Mouse (Mus musculus) MEL (cell line): ENCODE measurements at regions not wholly inside any gene's neighbourhood (a gene's known extent, or its start where the extent isn't known, plus 50 kb on each side); places are given as distances from the start of the nearest gene placed in this dataset.

Source experiments
- DNase-seq: peaks from one replicate; pipeline ENCODE4 v3.0.0; 2011; ENCODE audit warnings: low read depth, low spot score
- H3K27ac ChIP-seq: 2 replicates; pipeline ENCODE4 v1.5.1; 2012; ENCODE audit warnings: low read depth, mild to moderate bottlenecking, control low read depth, low read length, moderate library complexity; ENCODE audit not compliant: control insufficient read depth
- H3K27me3 ChIP-seq, 2 experiments: fragments of 150-350 bp in 1 of 2; sonication (generic) in 1 of 2; 2 replicates each; pipeline ENCODE4 v1.6.1; 2012; ENCODE audit warnings: low read length in 2 of 2, mild to moderate bottlenecking in 2 of 2, improper control_type of control experiment in 1 of 2, moderate library complexity in 1 of 2; ENCODE audit not compliant: insufficient read depth in 2 of 2, control insufficient read depth in 1 of 2
- H3K36me3 ChIP-seq, 2 experiments: 2 replicates each; pipeline ENCODE4 v1.6.1; 2012 to 2014; ENCODE audit warnings: low read length in 2 of 2, improper control_type of control experiment in 1 of 2, inconsistent platforms in 1 of 2, mild to moderate bottlenecking in 1 of 2; ENCODE audit not compliant: insufficient read depth in 2 of 2, control insufficient read depth in 1 of 2
- H3K4me1 ChIP-seq, 2 experiments: fragments of 150-350 bp in 1 of 2; sonication (generic) in 1 of 2; 2 replicates each; pipeline ENCODE4 v1.6.1; 2012; ENCODE audit warnings: low read length in 2 of 2, improper control_type of control experiment in 1 of 2, mild to moderate bottlenecking in 1 of 2; ENCODE audit not compliant: insufficient read depth in 2 of 2, control insufficient read depth in 1 of 2
- H3K4me3 ChIP-seq, 2 experiments: fragments of 150-350 bp in 1 of 2; sonication (generic) in 1 of 2; 2 replicates each; pipeline ENCODE4 v1.5.1; 2012; ENCODE audit warnings: low read depth in 2 of 2, low read length in 2 of 2, mild to moderate bottlenecking in 2 of 2, moderate library complexity in 2 of 2, control low read depth in 1 of 2, improper control_type of control experiment in 1 of 2; ENCODE audit not compliant: control insufficient read depth in 1 of 2, insufficient read depth in 1 of 2
- H3K79me2 ChIP-seq: 2 replicates; pipeline ENCODE4 v1.6.1; 2012; ENCODE audit warnings: mild to moderate bottlenecking, low read length, moderate library complexity; ENCODE audit not compliant: control insufficient read depth, poor library complexity, insufficient read depth
- H3K9ac ChIP-seq: 2 replicates; pipeline ENCODE4 v1.6.1; 2012; ENCODE audit warnings: low read depth, mild to moderate bottlenecking, control low read depth, low read length, moderate library complexity; ENCODE audit not compliant: control insufficient read depth, poor library complexity, severe bottlenecking
- H3K9me3 ChIP-seq: fragments of 150-350 bp; sonication (generic); replicated peaks from 2 replicates; pipeline ENCODE4 v1.6.1; 2012; ENCODE audit warnings: mild to moderate bottlenecking, low read length, improper control_type of control experiment, moderate library complexity; ENCODE audit not compliant: insufficient read depth
- BHLHE40 ChIP-seq: IDR thresholded peaks from 2 replicates; pipeline ENCODE4 v1.6.1; 2012; ENCODE audit warnings: low read depth, mild to moderate bottlenecking, inconsistent platforms, low read length, improper control_type of control experiment, borderline replicate concordance
- CTCF ChIP-seq, 3 experiments: IDR thresholded peaks in 2 of 3; conservative IDR thresholded peaks in 1 of 3; 2 replicates each; pipeline ENCODE4 v1.5.1; 2011 to 2012; ENCODE audit warnings: low read length in 3 of 3, low read depth in 2 of 3, mild to moderate bottlenecking in 2 of 3, improper control_type of control experiment in 1 of 3, inconsistent platforms in 1 of 3, mixed read lengths in 1 of 3, moderate library complexity in 1 of 3; ENCODE audit not compliant: control insufficient read depth in 1 of 3, insufficient read depth in 1 of 3, poor library complexity in 1 of 3, severe bottlenecking in 1 of 3
- E2F4 ChIP-seq: IDR thresholded peaks from 2 replicates; pipeline ENCODE4 v1.6.1; 2011; ENCODE audit warnings: low read depth, low read length, improper control_type of control experiment, borderline replicate concordance
- ELF1 ChIP-seq: IDR thresholded peaks from 2 replicates; pipeline ENCODE4 v1.6.1; 2014; ENCODE audit warnings: low read depth, mild to moderate bottlenecking, inconsistent platforms, low read length, improper control_type of control experiment, moderate library complexity
- EP300 ChIP-seq, 2 experiments: IDR thresholded peaks; 2 replicates each; pipeline ENCODE4 v1.6.1; 2011; ENCODE audit warnings: improper control_type of control experiment in 2 of 2, low read length in 2 of 2, low read depth in 1 of 2, mild to moderate bottlenecking in 1 of 2
- JUND ChIP-seq: IDR thresholded peaks from 2 replicates; pipeline ENCODE4 v1.6.1; 2011; ENCODE audit warnings: low read depth, mild to moderate bottlenecking, improper control_type of control experiment, low read length
- KAT2A ChIP-seq: conservative IDR thresholded peaks from 2 replicates; pipeline ENCODE4 v1.6.1; 2012; ENCODE audit warnings: low read depth, low read length, improper control_type of control experiment, inconsistent platforms
- MAX ChIP-seq: IDR thresholded peaks from 2 replicates; pipeline ENCODE4 v1.6.1; 2011; ENCODE audit warnings: low read length, improper control_type of control experiment
- MAZ ChIP-seq: IDR thresholded peaks from 2 replicates; pipeline ENCODE4 v1.6.1; 2012; ENCODE audit warnings: low read depth, mild to moderate bottlenecking, inconsistent platforms, low read length, improper control_type of control experiment
- MEF2A ChIP-seq: IDR thresholded peaks from 2 replicates; pipeline ENCODE4 v1.6.1; 2014; ENCODE audit warnings: low read depth, mild to moderate bottlenecking, inconsistent platforms, low read length, improper control_type of control experiment; ENCODE audit not compliant: poor library complexity, insufficient replicate concordance, severe bottlenecking; ENCODE audit errors: extremely low read depth
- MXI1 ChIP-seq: IDR thresholded peaks from 2 replicates; pipeline ENCODE4 v1.6.1; 2011; ENCODE audit warnings: mild to moderate bottlenecking, low read depth, low read length, improper control_type of control experiment
- MYB ChIP-seq: IDR thresholded peaks from 2 replicates; pipeline ENCODE4 v1.6.1; 2011; ENCODE audit warnings: mild to moderate bottlenecking, low read depth, low read length, improper control_type of control experiment
- MYC ChIP-seq: IDR thresholded peaks from 2 replicates; pipeline ENCODE4 v1.6.1; 2011; ENCODE audit warnings: low read depth, mild to moderate bottlenecking, low read length, improper control_type of control experiment, moderate library complexity
- NRF1 ChIP-seq: IDR thresholded peaks from 2 replicates; pipeline ENCODE4 v1.6.1; 2014; ENCODE audit warnings: low read depth, mild to moderate bottlenecking, inconsistent platforms, low read length, improper control_type of control experiment, moderate library complexity; ENCODE audit not compliant: poor library complexity, insufficient read depth, severe bottlenecking
- POLR2A ChIP-seq, 2 experiments: IDR thresholded peaks; 2 replicates each; pipeline ENCODE4 v1.6.1; 2011 to 2012; ENCODE audit warnings: low read length in 2 of 2, mild to moderate bottlenecking in 2 of 2, control low read depth in 1 of 2, improper control_type of control experiment in 1 of 2, low read depth in 1 of 2, moderate library complexity in 1 of 2; ENCODE audit not compliant: control insufficient read depth in 1 of 2, insufficient read depth in 1 of 2, poor library complexity in 1 of 2
- POLR2AphosphoS2 ChIP-seq: IDR thresholded peaks from 2 replicates; pipeline ENCODE4 v1.6.1; 2011; ENCODE audit warnings: low read length, improper control_type of control experiment
- POLR2AphosphoS5 ChIP-seq: IDR thresholded peaks from 2 replicates; pipeline ENCODE4 v1.6.1; 2012; ENCODE audit warnings: low read depth, borderline replicate concordance, mild to moderate bottlenecking, inconsistent platforms, low read length, moderate library complexity, mixed read lengths
- RCOR1 ChIP-seq: IDR thresholded peaks from 2 replicates; pipeline ENCODE4 v1.6.1; 2012; ENCODE audit warnings: low read depth, mild to moderate bottlenecking, inconsistent platforms, low read length, improper control_type of control experiment
- SMC3 ChIP-seq: IDR thresholded peaks from 2 replicates; pipeline ENCODE4 v1.6.1; 2011; ENCODE audit warnings: low read depth, low read length, improper control_type of control experiment
- TBP ChIP-seq: IDR thresholded peaks from 2 replicates; pipeline ENCODE4 v1.8.0; 2011; ENCODE audit warnings: low read depth, low read length, improper control_type of control experiment
- TCF12 ChIP-seq: IDR thresholded peaks from 2 replicates; pipeline ENCODE4 v1.6.1; 2014; ENCODE audit warnings: low read depth, mild to moderate bottlenecking, inconsistent platforms, low read length, improper control_type of control experiment, moderate library complexity
- UBTF ChIP-seq: IDR thresholded peaks from 2 replicates; pipeline ENCODE4 v1.6.1; 2012; ENCODE audit warnings: low read depth, mild to moderate bottlenecking, inconsistent platforms, low read length, improper control_type of control experiment, moderate library complexity, borderline replicate concordance; ENCODE audit not compliant: insufficient read depth
- ZC3H11A ChIP-seq: IDR thresholded peaks from 2 replicates; pipeline ENCODE4 v1.6.1; 2012; ENCODE audit warnings: low read depth, mild to moderate bottlenecking, inconsistent platforms, low read length, improper control_type of control experiment
- ZMIZ1 ChIP-seq: IDR thresholded peaks from 2 replicates; pipeline ENCODE4 v1.6.1; 2012; ENCODE audit warnings: low read depth, mild to moderate bottlenecking, inconsistent platforms, low read length, improper control_type of control experiment, moderate library complexity
- ZNF384 ChIP-seq: IDR thresholded peaks from 2 replicates; pipeline ENCODE4 v1.6.1; 2012; ENCODE audit warnings: low read depth, mild to moderate bottlenecking, inconsistent platforms, low read length, improper control_type of control experiment

DNA sequence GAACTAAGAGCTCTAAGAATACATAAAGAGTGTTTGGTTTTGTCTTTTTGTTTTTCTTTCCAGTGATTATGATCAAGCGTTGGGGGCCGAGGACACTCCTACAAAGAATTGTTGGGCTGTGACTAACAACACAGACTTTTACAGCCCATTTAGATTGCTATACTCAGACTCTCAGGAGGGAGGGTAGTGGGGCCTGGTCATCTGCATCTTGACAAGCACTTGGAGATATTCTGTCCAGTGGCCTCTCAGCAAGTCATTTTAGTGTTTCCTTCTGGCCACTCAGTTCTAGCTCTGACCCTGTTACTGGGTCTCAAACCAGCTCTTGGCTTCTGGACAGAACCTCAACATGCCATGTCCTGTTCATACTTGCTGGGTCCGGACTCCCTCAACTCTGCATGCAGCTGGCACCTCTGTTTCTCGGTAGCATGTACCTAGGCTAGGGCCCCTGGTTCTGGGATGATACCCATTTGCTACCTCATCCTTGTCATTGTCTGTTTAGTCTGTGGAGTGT, 279.6 kb downstream of the Gm49356 start:
- Histone ChIP-seq H3K4me3 (no peak overlapping the region), H3K36me3 (no peaks in the 10 kb centered on the region), H3K4me1 (no peaks in the 10 kb centered on the region), H3K27ac (no peak overlapping the region), H3K79me2 (no peaks in the 10 kb centered on the region), H3K9me3 (no peaks in the 10 kb centered on the region), H3K9ac (no peak overlapping the region), H3K27me3 (peaks cover 0 to 6% of the 10 kb centered on the region in 2 experiments; a peak in 2 of 4 replicates)
- DNase-seq = no peak
- TF ChIP-seq TCF12 (no peak), ELF1 (no peak), BHLHE40 (no peak), POLR2A (IDR thresholded peaks at IDR 0.05; ENCODE audit: control insufficient read depth in 1 of 2, insufficient read depth in 1 of 2, low read depth in 1 of 2, low read length in 2 of 2, poor library complexity in 1 of 2) (no peak), KAT2A (no peak), ZC3H11A (no peak), JUND (no peak), POLR2AphosphoS5 (no peak), EP300 (IDR thresholded peaks at IDR 0.05; ENCODE audit: low read depth in 1 of 2, low read length in 2 of 2) (no peak), ZMIZ1 (no peak), E2F4 (no peak), MYB (no peak), MAX (no peak), ZNF384 (no peak), MXI1 (no peak), CTCF (IDR thresholded peaks at IDR 0.05 in 2 of 3, conservative IDR thresholded peaks at IDR 0.05 in 1 of 3; ENCODE audit: control insufficient read depth in 1 of 3, insufficient read depth in 1 of 3, low read depth in 2 of 3, low read length in 3 of 3, poor library complexity in 1 of 3, severe bottlenecking in 1 of 3) (no peak), MYC (no peak)

DNA sequence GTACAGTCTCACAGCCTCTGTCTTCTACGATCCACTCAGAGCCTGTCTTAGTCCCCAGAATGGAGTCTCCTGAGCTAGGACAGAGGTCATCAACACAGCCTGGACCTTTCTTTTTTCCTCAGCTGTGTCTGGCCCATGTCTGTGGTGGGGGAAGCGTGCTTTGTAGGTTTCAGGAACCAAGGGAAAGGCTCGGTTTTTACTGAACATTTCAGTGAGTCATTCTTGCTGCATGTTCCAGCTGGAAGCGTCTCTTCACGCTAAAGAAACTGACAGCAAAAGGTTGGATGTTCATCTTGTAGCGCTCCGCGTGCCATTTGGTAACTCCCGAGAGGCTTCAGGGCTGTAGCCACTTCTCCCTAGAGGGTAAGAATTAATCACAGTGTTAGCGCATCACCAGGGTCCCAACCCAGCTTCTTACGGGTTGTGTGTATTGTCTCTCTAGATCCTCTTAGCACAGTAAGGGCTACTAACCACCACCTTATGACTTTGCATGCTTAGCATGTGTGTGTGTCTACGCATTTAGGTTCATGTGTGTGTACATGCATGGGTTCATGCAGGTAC, 280.2 kb downstream of the Gm49356 start:
- Histone ChIP-seq H3K9ac (no peak overlapping the region), H3K36me3 (no peaks in the 10 kb centered on the region), H3K79me2 (no peaks in the 10 kb centered on the region), H3K4me3 (no peak overlapping the region), H3K27ac (no peak overlapping the region), H3K27me3 (peaks cover 0 to 6% of the 10 kb centered on the region in 2 experiments; a peak in 2 of 4 replicates), H3K4me1 (no peaks in the 10 kb centered on the region), H3K9me3 (no peaks in the 10 kb centered on the region)
- TF ChIP-seq POLR2AphosphoS2 (no peak), SMC3 (no peak), RCOR1 (no peak), EP300 (IDR thresholded peaks at IDR 0.05; ENCODE audit: low read depth in 1 of 2, low read length in 2 of 2) (no peak), UBTF (no peak), NRF1 (no peak), CTCF (IDR thresholded peaks at IDR 0.05 in 2 of 3, conservative IDR thresholded peaks at IDR 0.05 in 1 of 3; ENCODE audit: control insufficient read depth in 1 of 3, insufficient read depth in 1 of 3, low read depth in 2 of 3, low read length in 3 of 3, poor library complexity in 1 of 3, severe bottlenecking in 1 of 3) (no peak), TBP (no peak), ELF1 (no peak), MAZ (no peak), ZMIZ1 (no peak), MEF2A (no peak)
- DNase-seq = no peak
